Mouse (Mus musculus) liver, embryonic 13.5 days (tissue): ENCODE measurements around the gene Fam168b. TPM values are rescaled to one million over a fixed set of nuclear protein-coding genes. Genes with fewer than 3 reads are reported as not detected.

Experiments
- ATAC-seq: fragments of 200-750 bp; cut with Nextera tagmentation; 2 replicates; pipeline ENCODE4 v1.8.0; 2017; ENCODE audit warnings: low read depth, mild to moderate bottlenecking, moderate number of reproducible peaks, moderate library complexity
- DNase-seq: peaks from one replicate; pipeline ENCODE4 v3.0.0; 2022
- H3K27ac ChIP-seq: fragments of 300-500 bp; sonication (generic); 2 replicates; pipeline ENCODE4 v1.5.1; 2015; ENCODE audit warnings: moderate library complexity, mild to moderate bottlenecking, inconsistent platforms
- H3K27me3 ChIP-seq: fragments of 300-500 bp; sonication (generic); 2 replicates; pipeline ENCODE4 v1.6.1; 2015; ENCODE audit warnings: mild to moderate bottlenecking, inconsistent platforms
- H3K36me3 ChIP-seq: fragments of 300-500 bp; sonication (generic); 2 replicates; pipeline ENCODE4 v1.6.1; 2015; ENCODE audit warnings: mild to moderate bottlenecking, inconsistent platforms
- H3K4me1 ChIP-seq: fragments of 300-500 bp; sonication (generic); replicated peaks from 2 replicates; pipeline ENCODE4 v1.6.1; 2015; ENCODE audit warnings: inconsistent platforms
- H3K4me2 ChIP-seq: fragments of 300-500 bp; sonication (generic); 2 replicates; pipeline ENCODE4 v1.6.1; 2015; ENCODE audit warnings: inconsistent platforms, mild to moderate bottlenecking, moderate library complexity
- H3K4me3 ChIP-seq: fragments of 300-500 bp; sonication (generic); replicated peaks from 2 replicates; pipeline ENCODE4 v1.5.1; 2015; ENCODE audit warnings: mild to moderate bottlenecking, inconsistent platforms
- H3K9ac ChIP-seq: fragments of 300-500 bp; sonication (generic); 2 replicates; pipeline ENCODE4 v1.6.1; 2015; ENCODE audit warnings: mild to moderate bottlenecking, inconsistent platforms
- H3K9me3 ChIP-seq: fragments of 300-500 bp; sonication (generic); replicated peaks from 2 replicates; pipeline ENCODE4 v1.6.1; 2016; ENCODE audit warnings: inconsistent platforms
- WGBS: fragments of 180-500 bp; shearing (Covaris S2); methylation state at CpG from one replicate; pipeline ENCODE4 v1.1.7; 2015; ENCODE audit not compliant: insufficient replicate concordance; 5-methylcytosine and 5-hydroxymethylcytosine counted together
- polyA plus RNA-seq: library from polyadenylated mRNA; unstranded; fragments of >200 nt; fragmentation: Nextera tagmentation; extraction: Ambion mirVana; gene quantifications from 2 replicates; pipeline ENCODE4 v1.2.1, GENCODE M21; 2015

Fam168b gene
- polyA plus RNA-seq, 1 experiment from 2014 or later = 16.1 TPM

GRCm38 (mm10) chr1:34811581-34811980 lies 31.3 kb downstream of the Fam168b start:
- Histone ChIP-seq H3K9me3 (no peaks in the 10 kb centered on the region), H3K4me1 (no peaks in the 10 kb centered on the region), H3K27ac (no peak overlapping the region), H3K4me3 (no peak overlapping the region), H3K36me3 (peaks cover 73% of the 10 kb centered on the region), H3K27me3 (no peaks in the 10 kb centered on the region), H3K9ac (no peak overlapping the region), H3K4me2 (no peak overlapping the region)
- ATAC-seq (no peak), DNase-seq (no peak)
- WGBS = 79% methylated on average over 6 of the region's 6 CpGs

DNA sequence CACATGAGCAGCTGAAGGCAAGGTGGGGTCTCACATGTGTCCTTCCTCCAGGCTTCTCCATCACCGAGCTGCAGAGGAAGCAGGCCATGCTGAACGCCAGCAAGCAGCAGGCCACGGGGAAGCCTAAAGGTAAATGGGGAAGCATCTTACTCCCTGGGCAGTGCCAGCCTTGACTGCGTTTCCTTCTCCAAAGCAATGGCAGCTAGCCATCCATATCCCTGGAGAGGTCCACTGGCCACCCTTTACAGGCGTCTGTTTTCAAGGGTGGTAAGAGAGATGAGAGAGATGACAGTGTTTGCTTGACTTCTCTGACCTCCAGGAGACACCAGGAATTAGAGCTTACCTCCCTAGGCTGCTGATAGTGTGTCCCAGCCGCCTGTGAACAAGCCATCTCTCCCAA lies 31.8 kb downstream of the Fam168b start:
- H3K27ac ChIP-seq = no peak overlapping the region
- H3K36me3 ChIP-seq = peaks cover 68% of the 10 kb centered on the region
- H3K4me3 ChIP-seq = no peak overlapping the region
- no peak overlapping the region for H3K4me2 ChIP-seq
- H3K9me3 ChIP-seq = no peaks in the 10 kb centered on the region
- ATAC-seq (no peak), DNase-seq (no peak)
- H3K27me3 ChIP-seq = no peaks in the 10 kb centered on the region; the same call in 1 of the 2 replicates
- WGBS = 68% methylated on average over 6 of the region's 6 CpGs
- peaks cover 4% of the 10 kb centered on the region for H3K4me1 ChIP-seq
- H3K9ac ChIP-seq = no peak overlapping the region

DNA sequence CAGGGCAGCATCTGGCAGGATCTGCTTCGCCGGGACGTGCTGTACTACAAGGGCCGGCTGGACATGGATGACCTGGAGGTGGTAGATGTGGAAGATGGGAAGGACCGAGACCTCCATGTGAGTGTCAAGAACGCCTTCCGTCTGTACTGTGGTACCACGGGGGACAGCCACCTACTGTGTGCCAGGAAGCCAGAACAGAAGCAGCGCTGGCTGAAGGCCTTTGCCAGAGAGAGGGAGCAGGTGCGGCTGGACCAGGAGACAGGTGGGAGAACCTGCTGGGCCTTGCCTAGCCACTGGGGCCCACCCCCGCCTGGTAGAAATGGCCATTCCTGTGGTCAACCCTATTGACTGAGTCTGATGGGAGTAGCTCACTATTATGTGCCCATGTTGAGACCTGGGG lies 32.6 kb downstream of the Fam168b start:
- Histone ChIP-seq H3K36me3 (peaks cover 60% of the 10 kb centered on the region), H3K27ac (no peak overlapping the region)
- 85% methylated on average over 11 of the region's 11 CpGs for WGBS

DNA sequence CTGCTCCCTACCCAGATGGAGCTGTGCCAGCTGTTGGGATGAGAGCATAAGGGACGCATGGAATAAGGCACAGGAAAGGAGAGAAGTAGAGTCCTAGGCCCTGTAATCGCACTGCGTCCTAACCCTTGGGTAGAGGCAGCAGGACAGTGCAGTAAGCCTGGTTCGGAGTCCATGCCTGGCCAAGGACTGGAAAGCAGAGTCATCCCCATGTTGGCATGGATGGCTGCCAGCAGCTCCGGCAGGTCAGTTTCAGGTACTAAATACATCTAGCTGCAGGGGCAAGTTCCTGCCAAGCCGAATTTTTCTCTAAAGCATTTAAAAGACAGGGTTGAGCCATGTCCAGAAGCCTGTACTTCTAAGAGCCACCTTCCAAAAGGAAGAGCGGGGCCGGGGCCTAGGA lies 34.4 kb downstream of the Fam168b start:
- H3K36me3 ChIP-seq = peaks cover 42% of the 10 kb centered on the region
- 81% methylated on average over 8 of the region's 8 CpGs for WGBS
- H3K4me2 ChIP-seq = no peak overlapping the region

More for the DNA sequence above, 32.6 kb downstream of the Fam168b start:
- peaks cover 7% of the 10 kb centered on the region for H3K4me1 ChIP-seq
- no peak overlapping the region for H3K4me3 ChIP-seq
- no peaks in the 10 kb centered on the region for H3K9me3 ChIP-seq
- no peaks in the 10 kb centered on the region; the same call in 1 of the 2 replicates for H3K27me3 ChIP-seq
- ATAC-seq = no peak
- no peak overlapping the region for H3K4me2 ChIP-seq
- no peak for DNase-seq
- no peak overlapping the region for H3K9ac ChIP-seq

GRCm38 (mm10) chr1:34805931-34806520 lies 36.8 kb downstream of the Fam168b start:
- Histone ChIP-seq H3K27ac (no peak overlapping the region), H3K4me2 (no peak overlapping the region), H3K4me1 (peaks cover 24% of the 10 kb centered on the region), H3K9me3 (no peaks in the 10 kb centered on the region), H3K36me3 (peaks cover 18% of the 10 kb centered on the region), H3K9ac (no peak overlapping the region), H3K27me3 (no peaks in the 10 kb centered on the region; the same call in 1 of the 2 replicates), H3K4me3 (no peak overlapping the region)
- DNase-seq (no peak), ATAC-seq (no peak; the same call in 1 of the 2 replicates)
- WGBS = 36% methylated on average over 35 of the region's 35 CpGs

More for the DNA sequence above, 34.4 kb downstream of the Fam168b start:
- H3K4me1 ChIP-seq = peaks cover 7% of the 10 kb centered on the region
- no peak overlapping the region for H3K27ac ChIP-seq
- no peaks in the 10 kb centered on the region for H3K9me3 ChIP-seq
- H3K9ac ChIP-seq = no peak overlapping the region
- no peaks in the 10 kb centered on the region; the same call in 1 of the 2 replicates for H3K27me3 ChIP-seq
- ATAC-seq = no peak
- no peak for DNase-seq
- no peak overlapping the region for H3K4me3 ChIP-seq

- Histone ChIP-seq H3K4me1 (peaks cover 24% of the 10 kb centered on the region), H3K4me3 (no peak overlapping the region), H3K9ac (no peak overlapping the region), H3K27me3 (no peaks in the 10 kb centered on the region; the same call in 1 of the 2 replicates), H3K4me2 (no peak overlapping the region), H3K9me3 (no peaks in the 10 kb centered on the region), H3K27ac (no peak overlapping the region), H3K36me3 (peaks cover 8% of the 10 kb centered on the region; the same call in 1 of the 2 replicates)
- DNase-seq = no peak
- 80% methylated on average over 7 of the region's 7 CpGs for WGBS
- ATAC-seq = no peak
Measured at GRCm38 (mm10) chr1:34804863-34805262, 38.0 kb downstream of the Fam168b start.

DNA sequence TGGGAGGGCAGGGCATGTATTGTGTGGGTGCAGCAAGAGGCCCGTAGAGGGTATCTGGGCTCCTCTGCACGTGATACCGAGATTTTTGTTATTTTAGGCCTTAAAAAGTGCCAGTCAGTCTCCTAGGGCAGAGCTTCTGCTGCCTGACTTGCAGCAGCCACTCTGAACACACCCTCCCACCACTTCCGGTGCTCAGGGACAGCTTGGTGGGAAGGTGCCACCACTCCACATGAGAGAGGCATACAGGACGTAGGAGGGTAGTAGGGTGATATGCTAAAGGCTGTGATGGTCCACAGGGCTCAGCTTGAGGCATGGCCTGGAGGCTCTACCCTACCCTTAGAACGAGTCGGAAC lies 40.6 kb downstream of the Fam168b start:
- Histone ChIP-seq H3K36me3 (no peaks in the 10 kb centered on the region), H3K27me3 (no peaks in the 10 kb centered on the region; the same call in 1 of the 2 replicates), H3K4me2 (peak overlapping the region; percentile 87), H3K4me3 (peak overlapping the region; percentile 64), H3K9ac (peak overlapping the region; percentile 66; the same call in 1 of the 2 replicates), H3K4me1 (peaks cover 28% of the 10 kb centered on the region), H3K9me3 (no peaks in the 10 kb centered on the region), H3K27ac (no peak overlapping the region)
- DNase-seq = no peak
- ATAC-seq = peak; percentile 18; the same call in 1 of the 2 replicates
- WGBS = 18% methylated on average over 7 of the region's 7 CpGs

DNA sequence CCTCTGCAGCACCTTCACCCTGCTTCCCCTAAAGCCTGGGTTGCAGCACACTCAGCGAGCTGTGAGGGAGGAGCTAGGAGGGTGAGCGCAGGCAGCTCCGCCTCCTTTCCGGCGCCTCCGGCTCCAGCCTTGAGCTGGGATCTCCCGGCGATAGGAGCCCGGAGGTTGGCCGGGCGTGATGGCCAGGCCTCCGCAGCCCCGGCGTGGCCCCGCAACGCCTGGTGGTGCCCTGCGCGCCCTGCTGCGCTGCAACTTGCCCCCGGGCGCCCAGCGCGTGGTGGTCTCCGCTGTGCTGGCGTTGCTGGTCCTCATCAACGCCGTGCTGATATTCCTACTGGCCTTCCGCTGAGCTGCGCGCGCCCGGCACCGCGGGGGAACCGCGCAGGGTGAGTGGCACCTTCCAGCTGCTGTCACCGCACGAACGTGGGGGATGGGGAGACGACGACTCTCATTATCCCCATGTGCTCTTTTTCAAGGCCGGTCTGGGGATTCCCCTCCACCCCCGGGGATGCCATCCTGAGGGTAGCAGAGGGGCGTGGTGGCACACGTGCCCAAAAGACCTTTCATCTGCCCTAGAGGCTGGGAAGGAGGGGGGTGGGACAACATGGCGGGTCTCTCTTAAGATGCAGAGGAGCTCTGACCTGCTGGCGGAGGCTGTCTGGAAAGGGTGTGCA lies 41.1 kb downstream of the Fam168b start:
- DNase-seq (peak; percentile 48), ATAC-seq (peak; percentile 81)
- Histone ChIP-seq H3K9me3 (no peaks in the 10 kb centered on the region), H3K9ac (peak overlapping the region; percentile 66), H3K36me3 (no peaks in the 10 kb centered on the region), H3K27me3 (no peaks in the 10 kb centered on the region; the same call in 1 of the 2 replicates), H3K4me2 (peak overlapping the region; percentile 87), H3K4me3 (peak overlapping the region; percentile 64), H3K4me1 (peaks cover 28% of the 10 kb centered on the region), H3K27ac (no peak overlapping the region)
- under 1% methylated on average over 47 of the region's 47 CpGs for WGBS

DNA sequence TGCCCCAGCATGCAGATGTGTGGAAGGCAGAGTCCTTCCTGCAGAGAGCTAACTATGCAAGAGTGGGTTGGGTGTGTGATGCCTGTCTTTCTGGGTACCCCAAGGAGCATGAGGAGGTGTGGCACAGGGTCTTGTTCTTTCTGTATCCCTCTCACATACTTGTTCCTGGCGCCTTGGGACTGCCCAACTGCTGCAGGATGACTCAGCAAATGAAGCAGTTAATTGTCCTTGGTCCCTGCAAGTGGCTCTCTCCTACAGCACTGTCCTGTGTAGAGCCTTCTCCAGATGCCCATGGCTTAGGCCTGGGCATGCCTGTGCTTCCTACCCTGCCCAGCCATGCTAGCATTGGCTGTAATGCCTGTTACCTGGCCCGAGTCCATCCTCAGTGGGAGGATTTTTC lies 43.7 kb downstream of the Fam168b start:
- H3K27me3 ChIP-seq = no peaks in the 10 kb centered on the region
- H3K9ac ChIP-seq = no peak overlapping the region
- no peaks in the 10 kb centered on the region for H3K9me3 ChIP-seq
- no peak overlapping the region for H3K27ac ChIP-seq
- no peak overlapping the region for H3K4me2 ChIP-seq
- ATAC-seq = no peak
- H3K4me1 ChIP-seq = peaks cover 21% of the 10 kb centered on the region
- WGBS = 35% methylated on average over 2 of the region's 2 CpGs
- H3K4me3 ChIP-seq = no peak overlapping the region
- no peaks in the 10 kb centered on the region for H3K36me3 ChIP-seq
- no peak for DNase-seq

- Histone ChIP-seq H3K27me3 (no peaks in the 10 kb centered on the region), H3K4me2 (no peak overlapping the region), H3K27ac (no peak overlapping the region), H3K4me1 (no peaks in the 10 kb centered on the region), H3K4me3 (no peak overlapping the region), H3K9me3 (no peaks in the 10 kb centered on the region), H3K9ac (no peak overlapping the region), H3K36me3 (no peaks in the 10 kb centered on the region)
- ATAC-seq (no peak), DNase-seq (no peak)
- 65% methylated on average over 19 of the region's 19 CpGs for WGBS
Measured at GRCm38 (mm10) chr1:34793304-34794300, 49.3 kb downstream of the Fam168b start.

GRCm38 (mm10) chr1:34783538-34784161 lies 59.2 kb downstream of the Fam168b start:
- DNase-seq (no peak), ATAC-seq (no peak)
- Histone ChIP-seq H3K9ac (no peak overlapping the region), H3K27me3 (no peaks in the 10 kb centered on the region), H3K4me1 (no peaks in the 10 kb centered on the region), H3K27ac (no peak overlapping the region), H3K36me3 (no peaks in the 10 kb centered on the region), H3K9me3 (no peaks in the 10 kb centered on the region), H3K4me2 (no peak overlapping the region), H3K4me3 (no peak overlapping the region)
- 64% methylated on average over 6 of the region's 6 CpGs for WGBS
